Mouse (Mus musculus) bone marrow macrophage, adult 2 months (primary cell): Measurements from ENCODE around the gene Micall1.

Source experiments
- CTCF ChIP-seq: IDR thresholded peaks from 2 replicates; pipeline ENCODE4 v1.5.1; 2012; ENCODE audit warnings: low read depth, mild to moderate bottlenecking, low read length, moderate library complexity
- POLR2A ChIP-seq: IDR thresholded peaks from 2 replicates; pipeline ENCODE4 v1.6.1; 2012; ENCODE audit warnings: mild to moderate bottlenecking, low read depth, low read length, borderline replicate concordance

GRCm38 (mm10) chr15:79074446-79074845, 34.3 kb upstream of the Micall1 start:
- TF ChIP-seq CTCF (no peak), POLR2A (no peak)
